Mouse (Mus musculus) kidney, postnatal 4 days (tissue): ENCODE data around the gene Cdh4.
A peak's percentile ranks its signal among the peaks of the same experiment; 100 is the strongest.

ENCODE experiments used
- DNase-seq, 2 experiments: peaks; one replicate each; pipeline ENCODE4 v3.0.0; 2021; ENCODE audit warnings: mixed read lengths in 2 of 2

Cdh4 gene

DNA sequence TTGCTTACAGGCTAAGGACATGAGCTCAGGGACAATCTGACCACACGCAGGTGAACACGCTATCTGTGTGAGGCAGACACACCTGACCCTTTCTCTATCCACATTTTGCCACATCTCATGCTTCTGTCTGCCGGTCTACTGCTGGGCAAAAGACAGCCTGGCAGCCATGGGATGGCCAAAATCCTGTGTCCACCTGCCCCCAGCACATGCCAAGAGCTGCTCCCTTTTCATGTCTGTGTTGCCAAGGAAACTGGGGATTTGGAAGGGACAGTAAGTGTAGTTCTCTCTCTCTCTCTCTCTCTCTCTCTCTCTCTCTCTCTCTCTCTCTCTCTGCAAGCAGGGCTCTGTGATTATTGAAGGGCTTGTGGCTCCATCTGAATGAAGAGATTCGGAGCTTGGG lies 98.9 kb downstream of the Cdh4 start:
- no peak for DNase-seq

DNA sequence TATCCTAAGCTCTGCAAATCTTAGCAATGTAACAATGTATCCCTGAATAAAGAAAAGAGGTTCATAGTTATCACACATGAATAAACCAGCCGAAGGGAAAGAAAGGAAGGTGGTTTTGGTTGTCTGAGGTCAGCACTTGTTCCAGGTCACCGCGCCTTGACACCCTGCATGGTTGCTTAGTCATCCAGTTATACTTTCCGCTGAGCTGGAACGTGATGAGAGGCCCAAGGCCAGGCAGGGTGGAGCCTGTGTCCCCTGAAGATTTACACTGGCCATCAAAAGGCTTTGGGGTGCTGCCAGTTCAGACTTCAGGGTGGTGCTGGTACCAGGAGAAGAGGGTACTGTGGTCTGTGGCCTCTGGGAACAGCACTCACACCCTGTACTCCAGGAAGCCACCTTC lies 105.4 kb downstream of the Cdh4 start:
- peak; percentile 53 to 61 for DNase-seq

DNA sequence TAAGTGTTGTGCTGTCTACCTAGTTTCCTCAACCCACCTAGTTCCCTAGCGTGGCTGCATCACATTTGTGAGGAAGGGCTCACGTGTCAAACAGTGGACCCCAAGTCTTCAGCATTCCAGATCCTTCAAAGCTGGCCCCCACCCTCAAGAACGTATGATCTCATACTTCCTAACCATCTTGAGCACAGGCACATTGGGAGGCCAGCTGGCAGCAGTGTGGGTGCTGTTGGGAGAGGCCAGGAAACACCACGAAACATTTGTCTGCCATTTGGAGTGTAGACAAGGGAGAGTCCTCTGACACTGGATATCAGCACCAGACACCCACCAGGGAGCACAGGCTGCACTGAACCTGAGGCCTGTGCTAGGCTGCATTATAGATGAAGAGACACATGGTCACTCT lies 113.7 kb downstream of the Cdh4 start:
- no peak for DNase-seq

DNA sequence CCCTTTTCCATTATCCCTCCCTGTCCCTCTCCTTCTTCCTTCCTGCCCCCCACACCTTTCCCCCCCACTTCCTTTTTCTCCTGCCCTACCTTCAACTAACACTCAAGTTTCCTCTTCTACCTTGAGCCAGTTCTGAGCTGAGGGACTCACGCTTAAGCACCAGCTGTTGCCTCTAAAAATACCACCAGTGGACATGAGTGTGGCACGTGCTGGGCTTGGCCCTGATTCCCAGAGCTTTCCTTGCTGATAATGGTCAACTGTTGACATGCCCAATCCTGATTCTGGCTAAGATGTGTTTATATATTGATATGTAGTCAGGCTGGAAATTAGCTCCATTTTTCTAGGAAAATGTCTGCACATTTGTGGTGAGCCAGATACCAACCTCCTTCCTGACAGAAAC lies 120.1 kb downstream of the Cdh4 start:
- no peak for DNase-seq

DNA sequence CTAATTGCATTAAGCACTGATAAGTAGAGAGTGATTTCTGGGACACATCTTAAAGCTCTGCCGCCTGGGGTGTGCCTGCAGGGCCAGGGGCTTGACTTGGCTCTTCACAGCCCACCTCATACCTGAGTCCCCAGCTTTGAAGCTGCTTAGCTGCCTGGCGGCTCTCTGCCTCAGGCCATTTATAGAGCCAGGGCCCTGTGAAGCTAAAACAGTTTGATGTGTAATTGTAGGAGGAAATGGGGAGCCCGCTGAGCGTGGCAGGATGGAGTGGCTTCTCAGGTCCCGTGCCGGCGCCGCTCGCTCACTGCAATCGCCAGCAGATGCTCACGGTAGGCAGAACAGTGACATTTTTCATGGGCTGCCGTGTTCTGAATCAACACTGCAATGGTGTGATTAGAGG lies 123.4 kb downstream of the Cdh4 start:
- DNase-seq = no peak

DNA sequence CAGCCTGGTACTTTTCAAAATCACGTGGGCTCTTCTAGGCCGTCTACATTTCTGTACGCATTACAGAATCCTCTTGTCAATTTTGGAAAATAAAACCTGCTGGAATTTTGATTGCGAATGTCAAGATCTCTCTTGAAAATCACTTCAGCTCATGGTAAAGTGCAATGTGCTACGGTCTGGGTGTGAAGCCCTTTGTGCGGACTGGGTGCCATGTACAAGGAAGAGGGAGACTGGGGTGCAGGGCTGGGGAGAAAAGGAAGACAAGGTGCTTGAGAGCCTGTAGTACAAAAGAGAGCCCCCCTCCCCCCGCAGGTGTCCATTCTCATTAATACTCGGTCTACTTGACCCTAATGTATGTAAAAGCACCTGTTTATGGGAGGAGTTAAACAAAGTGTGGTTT lies 125.7 kb downstream of the Cdh4 start:
- DNase-seq = no peak

DNA sequence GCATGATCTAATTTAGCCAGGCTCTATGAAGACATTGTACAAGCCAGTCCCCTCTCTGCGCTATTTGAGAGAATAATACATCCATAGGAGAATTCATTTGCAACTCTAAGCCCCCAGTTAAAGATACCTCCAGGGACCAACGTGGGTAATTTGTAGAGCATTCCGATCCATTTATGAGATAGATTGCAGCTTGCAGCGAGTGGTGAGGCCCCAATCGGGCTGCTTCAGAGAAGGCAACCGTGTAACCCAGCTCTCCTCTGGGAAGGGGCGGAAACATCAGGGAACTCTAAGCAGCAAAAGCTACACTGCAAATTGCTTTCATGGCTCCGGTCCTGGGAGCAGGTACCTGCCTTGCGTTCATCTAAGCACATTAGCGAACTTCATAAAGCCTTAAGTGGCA lies 126.9 kb downstream of the Cdh4 start:
- DNase-seq = no peak

DNA sequence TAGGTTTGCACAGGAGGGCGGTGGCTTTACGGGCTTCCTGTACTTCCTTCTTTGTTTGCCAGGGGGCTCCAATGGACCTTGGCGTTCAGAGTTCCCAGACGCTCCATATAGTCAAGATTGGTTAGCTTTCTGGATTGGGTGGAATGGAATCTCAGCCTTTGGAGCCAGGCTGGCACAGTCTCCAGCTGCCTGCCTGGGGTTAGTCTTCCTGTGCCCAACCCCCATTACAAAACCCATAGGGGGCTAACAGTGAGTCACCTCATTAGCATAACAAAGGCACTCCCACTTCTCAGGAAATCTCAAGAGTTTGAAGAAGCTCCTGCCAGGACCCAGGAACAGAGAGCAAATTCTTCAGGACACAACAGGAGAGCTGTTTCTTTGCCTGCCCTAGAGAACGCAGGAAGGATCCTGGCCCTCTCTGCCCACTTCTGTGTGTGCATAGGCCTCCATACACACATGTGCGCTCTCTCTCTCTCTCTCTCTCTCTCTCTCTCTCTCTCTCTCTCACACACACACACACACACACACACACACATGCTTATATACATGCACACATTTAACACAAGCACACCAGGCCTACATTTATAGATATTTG lies 129.0 kb downstream of the Cdh4 start:
- peak in 1 of 2 experiments; percentile 24 for DNase-seq

DNA sequence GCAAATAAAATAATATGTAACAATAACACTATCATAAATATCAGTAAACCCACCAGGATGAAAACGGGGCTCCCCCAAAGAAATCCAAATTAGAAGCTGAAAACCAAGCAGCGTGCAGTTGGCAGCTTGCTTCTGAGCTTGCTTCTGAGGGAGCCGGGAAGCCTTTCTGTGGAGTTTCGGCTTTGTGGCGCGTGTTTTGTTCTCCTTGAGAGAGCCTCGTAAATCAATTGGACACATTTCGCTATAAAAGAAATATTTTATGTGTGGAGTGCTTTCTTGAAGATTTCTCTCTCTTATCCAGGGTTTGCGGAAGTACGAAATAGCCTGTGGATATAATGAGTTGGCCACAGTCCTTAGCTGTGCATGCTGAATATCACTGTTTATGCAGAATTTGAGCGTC lies 131.1 kb downstream of the Cdh4 start:
- DNase-seq = no peak

DNA sequence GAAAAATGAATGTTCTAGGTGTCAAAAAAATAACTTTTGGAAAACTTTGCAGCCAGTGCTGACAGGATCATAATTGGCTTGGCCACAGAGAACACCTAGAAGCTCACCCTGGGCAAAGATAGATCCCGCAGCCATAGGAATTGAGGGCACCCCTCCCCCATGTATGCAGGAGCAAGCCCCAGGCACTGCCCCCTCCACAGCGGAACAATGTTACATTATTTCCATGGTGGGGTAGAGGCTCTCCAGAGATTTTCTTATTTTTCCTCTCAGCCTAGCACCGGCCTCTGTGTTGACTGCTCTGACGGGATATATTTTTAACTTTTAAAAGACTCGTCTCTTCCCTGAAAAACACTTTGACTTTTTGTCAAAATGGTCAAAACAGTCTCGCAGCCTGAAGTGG lies 131.6 kb downstream of the Cdh4 start:
- no peak for DNase-seq

DNA sequence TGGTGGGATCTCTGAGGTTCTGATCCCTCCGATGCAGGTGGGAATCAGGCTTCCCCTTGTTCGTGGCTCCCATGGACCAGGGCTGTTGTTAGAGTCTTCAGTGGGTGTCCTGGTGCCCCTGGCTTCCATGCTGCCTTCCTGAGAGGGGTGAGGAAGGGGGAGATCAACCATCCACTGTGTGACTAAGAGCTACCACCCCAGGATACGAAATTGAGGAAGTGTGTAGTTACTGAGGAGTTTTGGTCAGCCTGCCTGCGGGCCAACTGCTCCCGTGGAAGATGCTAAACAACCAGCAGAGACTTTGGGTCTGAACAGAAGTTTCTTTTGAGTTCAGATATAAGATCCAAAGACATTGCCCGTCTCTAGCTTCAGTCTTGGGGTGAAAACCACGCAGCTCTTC lies 133.4 kb downstream of the Cdh4 start:
- no peak for DNase-seq

DNA sequence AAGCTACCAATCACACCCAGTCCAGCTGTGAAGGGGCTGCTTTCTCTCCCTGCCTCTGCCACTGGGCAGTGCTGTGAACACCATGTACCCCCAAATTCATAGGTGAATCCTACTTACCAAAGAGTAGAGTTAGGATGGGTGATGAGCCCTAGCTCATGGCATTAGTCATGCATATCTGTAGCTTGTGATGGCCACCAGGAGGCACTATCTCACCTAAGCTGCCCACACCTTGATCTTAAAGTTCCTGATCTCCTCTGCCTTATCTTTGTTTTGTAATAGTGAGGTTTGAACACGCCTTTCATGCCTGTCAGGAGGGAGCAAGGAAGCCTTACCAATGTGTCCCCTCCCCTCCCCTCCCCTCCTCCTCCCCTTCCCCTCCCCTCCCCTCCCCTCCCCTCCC lies 134.0 kb downstream of the Cdh4 start:
- DNase-seq = no peak

DNA sequence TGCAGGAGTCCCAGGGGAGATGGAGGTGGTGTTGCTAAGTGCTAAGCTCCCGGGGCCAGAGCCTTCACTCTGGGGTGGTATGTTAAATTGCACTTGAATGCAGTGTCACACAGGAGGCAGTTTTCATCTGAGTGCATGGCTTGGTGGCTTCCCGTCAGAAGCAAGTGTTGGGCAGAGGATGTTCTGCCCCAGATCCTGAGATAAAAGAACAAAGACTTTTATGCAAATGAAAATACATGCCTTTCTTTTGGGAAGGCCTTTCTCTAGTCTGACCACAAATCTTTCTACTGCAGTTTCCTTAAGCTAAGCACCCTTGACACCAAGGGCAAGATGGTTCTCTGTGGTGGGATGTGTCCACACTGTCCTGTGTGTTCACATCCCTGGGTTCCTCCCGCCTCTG lies 136.1 kb downstream of the Cdh4 start:
- no peak for DNase-seq

DNA sequence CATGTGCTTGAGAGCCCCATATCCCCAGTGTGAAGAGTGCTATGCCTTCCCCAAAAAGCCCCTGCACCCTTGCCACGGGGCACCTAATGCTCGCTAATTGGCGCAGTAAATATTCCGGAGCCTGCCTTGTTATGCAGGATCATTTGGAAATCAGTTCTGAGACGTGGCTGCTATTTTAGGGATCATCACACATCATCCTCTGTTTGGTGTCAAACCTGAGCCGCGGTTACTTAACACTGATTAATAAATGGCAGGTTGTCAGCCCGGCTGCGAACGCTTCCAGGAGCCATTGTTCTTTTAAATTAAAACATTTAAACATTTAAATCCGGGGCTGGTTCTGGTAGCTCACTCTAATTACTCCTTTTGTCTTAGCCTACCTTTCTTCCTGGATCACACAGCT lies 136.6 kb downstream of the Cdh4 start:
- DNase-seq = no peak

DNA sequence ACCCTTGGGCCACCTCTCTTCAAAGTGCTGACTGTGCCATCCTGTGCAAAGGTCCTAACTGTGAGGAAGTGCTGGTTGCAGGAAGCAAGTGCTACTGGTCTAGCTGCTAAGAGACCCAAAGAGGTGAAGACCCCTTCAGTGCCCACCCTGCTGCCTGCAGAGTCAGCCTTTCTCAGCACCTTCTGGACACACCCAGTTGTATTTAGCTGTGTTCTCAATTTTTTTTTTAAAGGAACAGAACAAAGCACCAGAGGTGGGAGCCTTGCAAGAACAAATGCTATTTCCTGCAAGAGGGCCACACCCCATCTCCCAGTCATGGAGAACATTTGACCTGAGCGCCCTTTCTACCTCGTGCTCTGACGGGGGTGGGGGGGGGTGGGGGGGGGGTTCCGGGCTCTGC lies 138.2 kb downstream of the Cdh4 start:
- no peak for DNase-seq

DNA sequence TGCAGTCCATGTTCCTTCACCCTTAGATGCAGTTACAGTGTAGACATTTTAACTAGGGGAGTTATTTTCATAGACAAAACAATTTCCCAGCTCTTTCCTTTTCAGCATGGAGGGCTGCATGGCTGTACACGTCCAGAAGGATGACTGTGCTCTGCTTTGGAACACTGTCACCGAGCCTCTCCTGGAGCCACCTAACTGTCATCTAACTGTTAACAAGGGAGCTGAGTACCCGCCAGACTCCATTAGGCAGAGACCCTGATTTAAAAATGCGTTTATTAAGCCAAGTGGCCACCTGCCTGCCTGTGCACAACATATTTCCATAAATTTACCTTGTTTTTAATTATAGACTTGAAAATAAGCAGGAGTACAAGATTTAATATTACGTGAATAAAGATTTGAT lies 138.8 kb downstream of the Cdh4 start:
- DNase-seq = no peak

DNA sequence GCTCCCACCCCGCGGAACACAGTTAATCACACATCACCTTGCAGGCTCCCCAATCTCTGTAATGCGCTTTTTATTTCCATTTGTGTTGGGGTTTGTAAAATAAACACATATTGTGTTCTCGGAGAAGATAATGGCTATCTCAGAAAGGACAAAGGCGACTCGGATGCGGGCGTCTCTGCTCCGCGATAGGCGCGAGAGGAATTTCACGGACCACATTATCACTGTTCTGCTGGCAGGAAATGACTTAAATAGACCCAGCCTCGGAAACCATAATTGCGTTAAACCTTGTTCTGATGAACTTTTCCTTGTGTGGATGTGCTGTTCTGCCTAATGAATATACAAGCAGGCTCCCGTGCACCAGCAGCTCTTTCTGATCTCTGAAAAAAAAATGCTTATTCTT lies 140.7 kb downstream of the Cdh4 start:
- DNase-seq = no peak

DNA sequence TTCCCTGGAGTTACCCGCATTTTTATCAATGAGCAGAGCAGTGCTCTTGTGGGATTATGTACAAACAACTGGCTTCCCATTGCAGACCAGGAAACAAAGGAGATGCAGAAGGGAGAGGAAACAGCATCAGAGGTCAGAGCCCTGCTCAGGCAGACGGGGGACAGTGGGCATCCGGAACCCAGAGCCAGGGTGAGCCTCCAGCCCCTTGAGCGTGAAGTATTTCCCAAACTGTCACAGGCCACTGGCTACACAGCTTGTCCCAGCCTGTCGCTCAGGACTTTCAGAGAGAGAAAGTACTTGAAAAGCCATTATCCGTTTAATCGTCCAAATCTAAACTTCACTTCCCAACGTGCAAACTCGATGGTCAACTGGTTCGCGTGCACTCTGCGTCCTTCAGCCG lies 142.4 kb downstream of the Cdh4 start:
- peak in 1 of 2 experiments; percentile 13 for DNase-seq

DNA sequence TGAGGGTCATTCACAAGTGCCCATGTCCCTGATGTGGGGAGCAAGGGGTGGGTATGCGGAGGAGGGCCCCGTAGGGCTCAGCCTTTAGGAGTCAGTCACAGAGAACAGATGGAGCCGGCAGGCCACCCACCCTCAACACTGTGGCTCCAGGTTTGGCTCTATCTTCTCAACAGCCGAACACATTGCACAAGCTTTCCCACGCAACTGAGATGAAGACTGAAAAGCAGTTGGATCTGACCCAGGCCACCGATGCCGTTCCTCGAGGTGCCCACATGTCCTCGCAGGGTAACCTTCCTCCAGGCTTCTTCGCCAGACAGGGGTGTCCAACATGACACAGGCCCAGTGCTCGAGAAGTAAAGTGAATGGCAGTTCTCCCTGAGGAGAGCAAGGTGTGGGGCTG lies 144.2 kb downstream of the Cdh4 start:
- no peak for DNase-seq

DNA sequence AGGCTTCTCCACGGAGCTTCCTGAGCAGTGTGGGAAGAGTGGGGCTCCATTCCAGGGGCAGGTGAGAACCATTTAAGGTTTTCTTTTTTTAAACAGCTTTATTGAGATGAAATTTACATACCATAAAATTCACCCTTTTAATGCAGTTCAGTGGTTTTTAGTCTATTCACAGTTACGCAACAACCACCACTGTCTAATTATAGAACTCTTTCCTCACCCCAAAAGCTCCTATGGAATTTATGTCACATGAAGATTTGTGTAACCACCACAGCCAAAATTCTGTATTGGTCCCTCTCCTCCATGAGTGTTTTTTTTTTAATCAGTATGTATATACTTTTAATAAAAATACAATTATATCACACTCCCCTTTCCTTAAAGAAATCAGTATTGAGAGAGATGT lies 144.8 kb downstream of the Cdh4 start:
- DNase-seq = no peak

DNA sequence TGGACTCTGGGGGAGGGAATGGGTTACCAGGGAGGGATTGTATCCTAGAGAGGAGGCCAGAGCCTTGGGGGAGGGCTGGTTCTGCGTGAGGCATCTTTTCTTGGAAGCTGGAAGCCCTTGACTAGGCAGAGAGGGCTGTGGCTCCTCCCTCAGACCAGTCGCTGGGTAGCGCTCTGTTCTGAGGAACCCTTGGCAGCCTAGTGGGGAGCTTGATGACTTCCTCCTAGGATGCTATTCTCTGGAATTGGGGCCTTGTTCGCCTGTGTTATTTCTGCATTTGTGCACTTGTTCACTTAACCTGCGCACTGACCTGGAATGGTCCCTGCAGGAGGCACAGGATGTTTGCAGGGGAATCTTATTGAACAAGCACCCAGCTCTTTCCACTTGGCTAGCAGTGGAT lies 149.4 kb downstream of the Cdh4 start:
- DNase-seq = peak; percentile 6 to 23

DNA sequence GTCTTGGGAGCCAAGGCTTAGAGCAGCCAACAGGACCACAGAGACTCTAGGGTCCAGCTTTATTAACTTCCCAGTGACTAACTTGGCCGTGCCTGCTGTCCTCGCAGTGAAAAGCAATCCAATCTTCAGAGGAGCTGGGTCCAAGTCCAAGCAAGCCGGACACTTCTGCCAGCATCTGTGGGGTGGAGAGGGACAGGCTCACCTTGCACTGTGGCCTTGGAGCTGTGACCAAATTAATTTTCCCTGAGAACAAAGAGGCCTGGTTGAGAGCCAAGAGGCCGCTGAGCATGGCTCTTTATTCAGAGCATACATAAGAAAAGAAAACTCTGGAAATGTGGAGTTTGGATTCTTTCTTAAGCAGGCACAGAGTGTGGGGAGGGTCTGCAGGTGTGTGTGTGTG lies 152.8 kb downstream of the Cdh4 start:
- no peak for DNase-seq

DNA sequence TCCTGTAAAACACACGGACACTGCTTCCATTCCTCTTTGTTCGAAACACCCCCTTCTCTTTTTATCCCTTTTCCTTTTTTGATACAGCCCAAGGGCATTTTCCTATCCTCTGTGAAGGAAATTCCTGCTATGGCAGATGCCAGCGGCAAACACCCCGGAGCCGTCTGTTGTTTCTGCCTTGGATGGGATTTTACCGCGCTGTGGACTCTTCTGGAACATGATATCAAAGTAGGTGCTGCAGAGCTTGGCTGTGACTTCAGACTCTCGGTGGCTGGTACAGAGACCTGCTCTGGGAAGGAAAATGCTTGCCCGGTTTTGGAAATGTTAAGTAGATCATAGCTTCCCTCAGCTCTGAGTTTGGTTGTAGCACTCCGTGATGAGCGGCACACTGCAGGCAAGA lies 156.7 kb downstream of the Cdh4 start:
- no peak for DNase-seq

DNA sequence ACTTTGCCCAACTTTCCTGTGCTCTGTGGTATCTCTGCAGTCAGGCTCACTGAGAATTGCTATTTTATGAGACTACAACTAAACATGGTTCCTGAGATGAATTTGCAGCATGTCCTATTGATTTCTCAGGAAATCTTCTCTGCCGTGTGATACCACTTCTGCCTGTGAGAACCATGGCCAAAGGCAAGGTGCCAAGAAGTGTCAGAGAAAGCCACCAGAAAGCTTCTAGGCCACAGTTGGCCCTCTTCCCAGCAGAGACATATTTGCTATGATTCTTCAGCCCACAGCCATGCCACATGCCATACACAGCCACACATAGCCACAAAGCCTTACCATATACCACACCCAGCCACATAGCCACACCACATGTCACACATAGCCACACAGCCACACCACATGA lies 157.7 kb downstream of the Cdh4 start:
- no peak for DNase-seq

DNA sequence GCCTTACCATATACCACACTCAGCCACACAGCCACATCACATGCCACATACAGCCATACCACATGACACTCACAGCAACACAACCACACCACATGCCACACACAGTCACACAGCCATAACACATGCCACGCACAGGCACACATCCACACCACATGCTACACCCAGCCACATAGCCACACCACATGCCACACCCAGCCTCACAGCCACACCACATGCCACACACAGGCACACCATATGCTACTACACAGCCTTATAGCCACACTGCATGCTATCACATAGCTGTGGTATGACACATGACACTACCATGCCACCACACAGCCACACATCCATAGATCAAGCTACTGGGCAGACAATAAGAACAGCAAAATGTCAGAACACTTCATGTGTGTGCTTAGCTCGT lies 158.1 kb downstream of the Cdh4 start:
- no peak for DNase-seq

DNA sequence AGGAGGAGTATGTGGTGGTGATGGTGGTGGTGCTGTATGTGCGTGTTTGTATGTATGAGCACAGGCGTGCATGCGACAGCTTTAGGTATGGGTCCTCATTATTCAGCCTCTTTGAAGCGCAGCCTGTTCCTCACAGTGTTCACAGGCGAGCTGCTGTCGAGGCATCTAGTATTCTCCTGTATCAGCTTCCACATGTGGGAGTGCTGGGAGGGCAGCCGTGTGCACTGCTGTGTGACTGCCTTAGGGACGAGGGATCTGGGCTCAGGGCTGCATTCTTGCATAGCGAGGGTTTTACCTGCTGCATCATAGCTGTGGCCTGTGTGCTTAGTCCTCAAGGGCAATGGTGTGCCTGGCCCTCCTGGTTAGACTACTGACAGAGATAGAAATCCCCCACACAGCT lies 158.9 kb downstream of the Cdh4 start:
- peak; percentile 15 to 31 for DNase-seq
